Mouse (Mus musculus) embryonic facial prominence, embryonic 10.5 days (tissue): ENCODE measurements around the gene Utp15. TPM values are rescaled to one million over a fixed set of nuclear protein-coding genes. Genes with fewer than 3 reads are reported as not detected.

ENCODE experiments used
- DNase-seq: peaks from one replicate; pipeline ENCODE4 v3.0.0-alpha.2; 2017; ENCODE audit warnings: low spot score
- H3K27ac ChIP-seq: fragments of 300-500 bp; sonication (generic); replicated peaks from 2 replicates; pipeline ENCODE4 v1.5.1; 2016; ENCODE audit warnings: mild to moderate bottlenecking
- H3K27me3 ChIP-seq: fragments of 300-500 bp; sonication (generic); replicated peaks from 2 replicates; pipeline ENCODE4 v1.6.1; 2016; ENCODE audit warnings: low read depth, mild to moderate bottlenecking; ENCODE audit not compliant: poor library complexity, severe bottlenecking
- H3K36me3 ChIP-seq: fragments of 300-500 bp; sonication (generic); replicated peaks from 2 replicates; pipeline ENCODE4 v1.6.1; 2016; ENCODE audit warnings: mild to moderate bottlenecking, moderate library complexity
- H3K4me1 ChIP-seq: fragments of 300-500 bp; sonication (generic); 2 replicates; pipeline ENCODE4 v1.6.1; 2016
- H3K4me3 ChIP-seq: fragments of 300-500 bp; sonication (generic); 2 replicates; pipeline ENCODE4 v1.5.1; 2016; ENCODE audit warnings: mild to moderate bottlenecking, moderate library complexity
- H3K9me3 ChIP-seq: fragments of 300-500 bp; sonication (generic); 2 replicates; pipeline ENCODE4 v1.6.1; 2016; ENCODE audit warnings: mild to moderate bottlenecking
- WGBS: fragments of 180-500 bp; shearing (Covaris S2); methylation state at CpG from one replicate; pipeline ENCODE4 v1.1.7; 2016; 5-methylcytosine and 5-hydroxymethylcytosine counted together
- polyA plus RNA-seq: library from polyadenylated mRNA; unstranded; fragments of >200 nt; fragmentation: Nextera tagmentation; extraction: Ambion mirVana; gene quantifications from 2 replicates; pipeline ENCODE4 v1.2.1, GENCODE M21; 2016

The Utp15 gene
- 52.6 and 55.2 TPM in 2 replicates for polyA plus RNA-seq

- Histone ChIP-seq H3K4me1 (peaks cover 23% of the 10 kb centered on the region), H3K9me3 (no peaks in the 10 kb centered on the region), H3K4me3 (peak within 1 kb of the TSS; percentile 96), H3K27ac (peak within 1 kb of the TSS; percentile 92), H3K27me3 (no peaks in the 10 kb centered on the region), H3K36me3 (peaks cover 33% of the 10 kb centered on the region)
- under 1% methylated on average over 71 of the region's 71 CpGs for WGBS
- peak; percentile 99 for DNase-seq
Measured at GRCm38 (mm10) chr13:98262636-98263457, at the start of gene Utp15, which contains the start of gene Ankra2. Utp15 (minus strand) TSS chr13:98263041. Ankra2 (plus strand) TSS chr13:98263074.

GRCm38 (mm10) chr13:98311597-98311996 lies 48.8 kb upstream of the Utp15 start:
- peaks cover 78% of the 10 kb centered on the region for H3K36me3 ChIP-seq
- peaks cover 13% of the 10 kb centered on the region for H3K4me1 ChIP-seq
- H3K27me3 ChIP-seq, result no peaks in the 10 kb centered on the region
- no peak for DNase-seq
- H3K9me3 ChIP-seq, result no peaks in the 10 kb centered on the region
- 95% methylated on average over 5 of the region's 5 CpGs for WGBS
- no peak overlapping the region for H3K27ac ChIP-seq
- no peak overlapping the region for H3K4me3 ChIP-seq

- WGBS, result 84% methylated on average over 4 of the region's 4 CpGs
- H3K27me3 ChIP-seq, result no peaks in the 10 kb centered on the region
- no peaks in the 10 kb centered on the region; the same call in 1 of the 2 replicates for H3K4me1 ChIP-seq
- peaks cover 61% of the 10 kb centered on the region for H3K36me3 ChIP-seq
- DNase-seq, result no peak
- H3K27ac ChIP-seq, result no peak overlapping the region
- H3K4me3 ChIP-seq, result no peak overlapping the region
- H3K9me3 ChIP-seq, result no peaks in the 10 kb centered on the region
Measured at GRCm38 (mm10) chr13:98308724-98309123, 45.9 kb upstream of the Utp15 start.

GRCm38 (mm10) chr13:98308004-98308403 lies 45.2 kb upstream of the Utp15 start:
- Histone ChIP-seq H3K9me3 (no peaks in the 10 kb centered on the region), H3K27me3 (no peaks in the 10 kb centered on the region), H3K27ac (no peak overlapping the region), H3K4me1 (no peaks in the 10 kb centered on the region; the same call in 1 of the 2 replicates), H3K4me3 (no peak overlapping the region), H3K36me3 (peaks cover 54% of the 10 kb centered on the region)
- no peak for DNase-seq
- WGBS, result 86% methylated on average over 5 of the region's 5 CpGs

GRCm38 (mm10) chr13:98306852-98307475 lies 44.1 kb upstream of the Utp15 start:
- H3K27me3 ChIP-seq, result no peaks in the 10 kb centered on the region
- H3K27ac ChIP-seq, result no peak overlapping the region
- 55% methylated on average over 14 of the region's 14 CpGs for WGBS
- peaks cover 43% of the 10 kb centered on the region for H3K36me3 ChIP-seq
- H3K4me1 ChIP-seq, result no peaks in the 10 kb centered on the region; the same call in 1 of the 2 replicates
- H3K4me3 ChIP-seq, result no peak overlapping the region
- no peaks in the 10 kb centered on the region for H3K9me3 ChIP-seq
- no peak for DNase-seq

- H3K4me3 ChIP-seq, result no peak overlapping the region
- H3K4me1 ChIP-seq, result no peaks in the 10 kb centered on the region; the same call in 1 of the 2 replicates
- 53% methylated on average over 5 of the region's 5 CpGs for WGBS
- no peak for DNase-seq
- peaks cover 37% of the 10 kb centered on the region for H3K36me3 ChIP-seq
- H3K9me3 ChIP-seq, result no peaks in the 10 kb centered on the region
- H3K27ac ChIP-seq, result no peak overlapping the region
- H3K27me3 ChIP-seq, result no peaks in the 10 kb centered on the region
Measured at GRCm38 (mm10) chr13:98306393-98306792, 43.6 kb upstream of the Utp15 start.

- H3K4me1 ChIP-seq, result no peaks in the 10 kb centered on the region; the same call in 1 of the 2 replicates
- H3K36me3 ChIP-seq, result peaks cover 26% of the 10 kb centered on the region
- H3K9me3 ChIP-seq, result no peaks in the 10 kb centered on the region
- no peaks in the 10 kb centered on the region for H3K27me3 ChIP-seq
- H3K4me3 ChIP-seq, result no peak overlapping the region
- H3K27ac ChIP-seq, result no peak overlapping the region
- DNase-seq, result no peak
- 91% methylated on average over 9 of the region's 9 CpGs for WGBS
Measured at GRCm38 (mm10) chr13:98305257-98305656, 42.4 kb upstream of the Utp15 start.

GRCm38 (mm10) chr13:98298833-98299758 lies 36.3 kb upstream of the Utp15 start:
- 57% methylated on average over 21 of the region's 21 CpGs for WGBS
- Histone ChIP-seq H3K9me3 (peaks cover 6% of the 10 kb centered on the region), H3K4me3 (peak overlapping the region; percentile 19; the same call in 1 of the 2 replicates), H3K4me1 (peaks cover 3% of the 10 kb centered on the region), H3K36me3 (no peaks in the 10 kb centered on the region), H3K27ac (peak overlapping the region; percentile 63; the same call in 1 of the 2 replicates), H3K27me3 (no peaks in the 10 kb centered on the region)
- DNase-seq, result peak; percentile 86

- H3K4me3 ChIP-seq, result no peak overlapping the region
- peaks cover 6% of the 10 kb centered on the region for H3K9me3 ChIP-seq
- no peaks in the 10 kb centered on the region for H3K36me3 ChIP-seq
- H3K4me1 ChIP-seq, result peaks cover 3% of the 10 kb centered on the region; the same call in 1 of the 2 replicates
- no peak overlapping the region for H3K27ac ChIP-seq
- DNase-seq, result no peak
- 93% methylated on average over 6 of the region's 6 CpGs for WGBS
- H3K27me3 ChIP-seq, result no peaks in the 10 kb centered on the region
Measured at GRCm38 (mm10) chr13:98297883-98298482, 35.1 kb upstream of the Utp15 start.

- WGBS, result 51% methylated on average over 5 of the region's 5 CpGs
Measured at GRCm38 (mm10) chr13:98296072-98296471, 33.2 kb upstream of the Utp15 start.

GRCm38 (mm10) chr13:98291712-98292111 lies 28.9 kb upstream of the Utp15 start:
- 83% methylated on average over 8 of the region's 8 CpGs for whole genome bisulfite sequencing

More at GRCm38 (mm10) chr13:98296072-98296471, 33.2 kb upstream of the Utp15 start:
- no peaks in the 10 kb centered on the region for H3K36me3 ChIP-seq
- H3K9me3 ChIP-seq, result peaks cover 6% of the 10 kb centered on the region
- H3K4me1 ChIP-seq, result peaks cover 9% of the 10 kb centered on the region
- no peaks in the 10 kb centered on the region for H3K27me3 ChIP-seq
- no peak overlapping the region for H3K27ac ChIP-seq
- H3K4me3 ChIP-seq, result no peak overlapping the region
- DNase-seq, result no peak

More at GRCm38 (mm10) chr13:98291712-98292111, 28.9 kb upstream of the Utp15 start:
- H3K27ac ChIP-seq, result no peak overlapping the region
- H3K4me1 ChIP-seq, result peaks cover 6% of the 10 kb centered on the region
- DNase-seq, result no peak
- H3K27me3 ChIP-seq, result no peaks in the 10 kb centered on the region
- peaks cover 6% of the 10 kb centered on the region for H3K9me3 ChIP-seq
- H3K4me3 ChIP-seq, result no peak overlapping the region
- H3K36me3 ChIP-seq, result no peaks in the 10 kb centered on the region
